Mouse (Mus musculus) gastrocnemius, postnatal 36 days (tissue): ENCODE data around the gene Sox12. TPM values are rescaled to one million over a fixed set of nuclear protein-coding genes. Genes with fewer than 3 reads are reported as not detected.
"Not testable (repeated sequence)": the region's sequence is repeated elsewhere in the genome, so short reads cannot be mapped to it uniquely, and the experiment has no call there.

Source experiments
- DNase-seq, 2 experiments: peaks; one replicate each; pipeline ENCODE4 v3.0.0; 2022
- intact Hi-C: fragments of 180-260 bp; cut with DNase I; formaldehyde crosslinking; loops from one replicate; pipeline ENCODE4 v1.15.1; 2025
- total RNA-seq, 2 experiments: library from RNA; stranded (reverse); gene quantifications; 2 replicates each; pipeline ENCODE4 v1.2.3; 2021

The Sox12 gene
- total RNA-seq, 2 experiments from 2014 or later = 1.4 to 1.5 TPM

GRCm38 (mm10) chr2:152360271-152360775 is 37.5 kb downstream of the Sox12 start:
- intact Hi-C loops = no loop called here
- DNase-seq = peak; percentile 57 to 59

GRCm38 (mm10) chr2:152359616-152360015 is 38.2 kb downstream of the Sox12 start:
- intact Hi-C loops = no loop called here
- DNase-seq = no peak

- DNase-seq, intact Hi-C loops: not testable (repeated sequence)
Measured at GRCm38 (mm10) chr2:152358977-152359376, 38.9 kb downstream of the Sox12 start.

GRCm38 (mm10) chr2:152357254-152357653 is 40.6 kb downstream of the Sox12 start:
- intact Hi-C loops = no loop called here
- DNase-seq = no peak

GRCm38 (mm10) chr2:152349842-152350540 is 47.9 kb downstream of the Sox12 start:
- intact Hi-C loops = no loop called here
- DNase-seq = no peak

GRCm38 (mm10) chr2:152349205-152349604 is 48.7 kb downstream of the Sox12 start:
- intact Hi-C loops = no loop called here
- no peak for DNase-seq

- intact Hi-C loops = no loop called here
Measured at GRCm38 (mm10) chr2:152347722-152348121, 50.1 kb downstream of the Sox12 start.

GRCm38 (mm10) chr2:152346776-152347465 is 50.9 kb downstream of the Sox12 start:
- intact Hi-C loops = no loop called here

More at GRCm38 (mm10) chr2:152347722-152348121, 50.1 kb downstream of the Sox12 start:
- no peak for DNase-seq

GRCm38 (mm10) chr2:152345393-152345792 is 52.5 kb downstream of the Sox12 start:
- no peak for DNase-seq
- intact Hi-C loops = no loop called here

More at GRCm38 (mm10) chr2:152346776-152347465, 50.9 kb downstream of the Sox12 start:
- DNase-seq = no peak

GRCm38 (mm10) chr2:152344909-152345308 is 53.0 kb downstream of the Sox12 start:
- no peak for DNase-seq
- intact Hi-C loops = no loop called here

GRCm38 (mm10) chr2:152344361-152344760 is 53.5 kb downstream of the Sox12 start:
- no peak for DNase-seq
- intact Hi-C loops = no loop called here

Other genes starting within 250 kb of the Sox12 start
- 10 to 100 TPM; 82.6 to 84.0 TPM for gene Csnk2a1, start 171.2 kb downstream of the Sox12 start, total RNA-seq
- gene Tbc1d20, start 104.2 kb downstream of the Sox12 start, total RNA-seq = 10 to 100 TPM; 21.8 to 26.8 TPM
- 10 to 100 TPM; 24.4 to 31.6 TPM for gene Rbck1, start 65.4 kb downstream of the Sox12 start, total RNA-seq
- gene Trib3, start 54.0 kb downstream of the Sox12 start, total RNA-seq = 1 to 10 TPM in 1 of 2 experiments, under 1 TPM in 1; 0.62 to 1.5 TPM
- gene Nrsn2, start 21.4 kb downstream of the Sox12 start, total RNA-seq = not detected
- 1 to 10 TPM in 1 of 2 experiments, under 1 TPM in 1; 0.84 to 2.1 TPM for gene Zcchc3, start 17.0 kb upstream of the Sox12 start, total RNA-seq
- not detected for gene 6820408C15Rik, start 17.5 kb upstream of the Sox12 start, total RNA-seq
- not detected for gene Defb23, start 66.6 kb upstream of the Sox12 start, total RNA-seq
- gene Defb20, start 79.0 kb upstream of the Sox12 start, total RNA-seq = not detected
- gene Defb22, start 92.1 kb upstream of the Sox12 start, total RNA-seq = not detected
- not detected for gene Defb26, start 113.6 kb upstream of the Sox12 start, total RNA-seq
- not detected for gene Defb28, start 120.2 kb upstream of the Sox12 start, total RNA-seq
- gene Defb29, start 142.0 kb upstream of the Sox12 start, total RNA-seq = not detected
- not detected for gene Gm17416, start 171.3 kb upstream of the Sox12 start, total RNA-seq
- not detected for gene Defb21, start 174.7 kb upstream of the Sox12 start, total RNA-seq
- not detected for gene Defb19, start 182.2 kb upstream of the Sox12 start, total RNA-seq
- gene Defb45, start 201.3 kb upstream of the Sox12 start, total RNA-seq = not detected
- not detected for gene Defb36, start 206.3 kb upstream of the Sox12 start, total RNA-seq
- not detected for gene Defb25, start 225.0 kb upstream of the Sox12 start, total RNA-seq
- 1 to 10 TPM; 2.7 to 3.6 TPM for gene Rem1, start 228.9 kb upstream of the Sox12 start, total RNA-seq